Mouse (Mus musculus) CD4-positive naive resting alpha-beta T cell, adult 76 days (primary cell): Measurements from ENCODE around the gene Ckap2. TPM values are rescaled to one million over a fixed set of nuclear protein-coding genes. Genes with fewer than 3 reads are reported as not detected.

Experiments
- total RNA-seq: library from RNA; stranded (reverse); gene quantifications from one replicate; pipeline ENCODE4 v1.2.4, GENCODE M21; 2023

Ckap2 gene
- 3.2 TPM for total RNA-seq

DNA sequence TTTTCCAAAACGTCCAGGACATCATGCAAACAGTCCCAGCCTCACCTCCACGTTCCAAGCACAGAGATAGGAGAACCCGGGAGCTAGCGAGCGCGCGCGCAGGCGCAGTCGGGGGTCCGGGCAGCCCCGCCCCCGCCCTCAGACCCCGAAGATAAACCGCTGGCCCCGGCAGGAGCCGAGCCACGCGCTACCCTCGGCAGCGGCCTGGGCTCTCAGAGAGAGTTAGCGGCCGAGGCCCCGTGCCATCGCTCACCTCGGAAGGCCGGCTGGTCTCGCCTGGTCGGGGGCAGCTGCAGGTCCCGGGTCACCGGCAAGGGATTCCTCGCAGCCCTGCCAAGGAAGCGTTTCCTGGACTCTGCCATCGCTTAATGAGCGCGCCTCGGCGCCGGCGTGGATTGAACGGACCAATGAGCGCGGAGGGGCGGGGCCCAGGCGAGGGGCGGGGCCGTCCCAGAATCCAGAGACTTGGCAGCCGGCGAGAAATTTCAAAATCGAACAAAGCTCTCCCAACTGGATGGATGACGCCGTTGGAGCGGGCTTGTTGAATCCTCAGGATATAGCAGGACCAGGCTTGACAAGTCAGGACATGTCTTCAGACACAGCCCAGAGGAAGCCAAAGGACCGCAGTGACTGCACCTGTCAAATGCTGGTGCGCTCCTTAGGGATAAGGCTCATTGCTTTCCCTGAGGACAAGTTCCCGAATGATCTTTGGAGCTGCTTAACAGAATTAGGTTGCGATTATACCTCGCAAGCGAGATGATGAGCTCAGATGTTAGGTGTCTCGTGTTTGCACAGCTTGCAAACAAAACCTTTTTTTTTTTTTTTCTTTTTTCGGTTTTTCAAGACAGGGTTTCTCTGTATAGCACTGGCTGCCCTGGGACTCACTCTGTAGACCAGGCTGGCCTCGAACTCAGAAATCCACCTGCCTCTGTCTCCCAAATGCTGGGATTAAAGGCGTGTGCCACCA lies at the start of gene Ckap2:
Ckap2 (minus strand) TSS at position 389 of the 967 bp plus-strand sequence.

DNA sequence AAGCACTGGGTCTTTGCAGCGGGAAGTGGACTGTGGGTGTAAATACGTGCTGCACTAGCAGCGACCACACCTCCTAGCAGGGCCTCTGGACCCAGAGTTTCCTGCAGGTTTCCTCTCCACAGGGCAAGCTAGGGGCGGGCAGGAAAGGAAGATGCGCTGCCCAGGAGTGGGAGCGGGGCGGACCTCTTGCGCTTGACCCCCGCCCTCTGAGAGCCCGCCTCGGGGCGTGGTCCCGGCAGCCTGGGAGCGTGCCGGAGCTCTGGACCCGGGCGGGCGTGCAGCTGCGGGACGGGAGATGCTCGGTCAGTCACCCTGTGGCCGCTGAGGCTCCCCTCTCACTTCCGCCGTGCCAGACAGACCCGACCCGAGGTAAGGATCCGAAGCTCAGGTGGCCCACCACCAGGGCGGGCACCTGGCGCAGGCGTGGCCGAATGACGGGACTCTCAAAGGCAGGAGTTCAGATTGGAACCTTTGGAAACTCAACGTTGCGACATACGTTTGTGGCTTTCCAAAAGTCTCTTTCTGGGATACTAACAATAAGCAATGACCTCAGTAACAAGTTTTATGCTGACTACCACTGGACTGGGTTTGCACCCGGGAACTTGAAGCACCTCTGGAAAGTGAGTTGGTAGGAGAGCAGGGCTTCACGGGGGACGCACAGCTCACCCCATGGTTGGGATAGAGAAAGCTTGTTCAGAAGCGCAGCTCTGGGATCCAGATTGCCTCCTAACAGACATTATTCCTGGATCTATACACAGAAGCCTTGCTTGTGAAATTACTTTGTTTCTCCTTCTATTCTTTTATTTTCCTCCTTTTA lies 41.6 kb upstream of the Ckap2 start, which contains the start of gene Thsd1:
Thsd1 (plus strand) TSS at position 253 of the 817 bp plus-strand sequence.

DNA sequence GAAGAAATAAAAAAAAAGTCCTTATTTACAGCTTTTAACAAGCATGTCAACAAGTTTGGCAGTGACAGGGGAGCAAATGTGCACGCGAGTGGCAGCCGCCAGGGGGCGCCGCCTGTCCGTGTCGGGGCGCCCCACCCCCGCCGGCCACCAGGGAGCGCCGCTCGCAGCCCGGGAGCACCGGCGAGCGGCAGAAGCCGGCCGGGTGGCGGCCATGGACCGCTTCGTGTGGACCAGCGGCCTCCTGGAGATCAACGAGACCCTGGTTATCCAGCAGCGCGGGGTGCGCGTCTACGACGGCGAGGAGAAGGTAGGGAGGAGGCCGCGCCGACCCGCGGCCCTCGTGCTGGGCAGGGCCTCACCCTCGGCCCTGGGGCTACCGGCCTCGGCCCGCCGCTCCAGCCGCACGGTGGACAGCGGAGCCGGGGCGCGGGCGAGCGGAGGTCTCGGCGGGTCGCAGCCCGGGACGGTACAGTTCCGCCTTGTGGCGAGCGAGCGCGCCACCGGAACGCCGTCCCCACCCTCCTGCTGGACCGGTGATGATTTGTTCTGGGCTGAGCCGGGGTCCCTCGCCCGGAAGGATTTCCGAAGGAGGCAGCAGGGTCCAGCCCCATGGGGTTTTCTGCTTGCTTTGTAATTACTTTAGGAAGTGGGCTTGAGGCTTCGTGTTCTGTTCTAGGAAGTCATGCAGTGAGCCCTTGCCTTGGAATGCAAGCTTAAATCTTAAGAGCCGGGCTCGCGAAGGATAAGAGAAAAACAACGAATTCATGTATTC lies 7.2 kb upstream of the Ckap2 start, which contains the start of gene Vps36:
Vps36 (plus strand) TSS at position 150 of the 772 bp plus-strand sequence.

DNA sequence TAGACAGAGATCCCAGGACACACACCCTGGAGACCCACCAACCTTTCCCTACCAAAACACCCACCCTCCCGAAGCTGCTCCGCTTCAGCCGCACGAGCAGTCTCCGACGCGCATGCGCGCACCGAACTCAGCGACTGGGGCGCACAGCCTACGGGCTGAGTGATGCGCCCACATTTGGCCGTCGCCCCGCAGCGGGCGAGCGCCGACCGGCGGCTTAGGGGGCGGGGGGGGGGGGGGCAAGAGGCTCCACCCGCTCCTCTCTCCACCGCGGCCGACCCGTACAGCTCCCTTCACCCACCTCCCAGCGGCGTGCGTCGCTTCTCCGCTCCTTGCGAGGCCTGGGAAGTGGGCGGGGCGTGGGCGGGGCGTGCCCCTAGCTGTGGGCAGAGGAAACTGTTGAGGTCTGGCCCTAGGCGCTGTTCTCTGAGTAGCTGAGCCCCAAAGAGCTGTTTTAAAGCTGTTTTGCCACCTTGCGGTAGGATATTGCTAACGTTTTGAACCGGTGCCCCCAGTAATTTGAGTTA lies 19.5 kb downstream of the Ckap2 start, which contains the start of gene Nek3:
Nek3 (minus strand) TSS at position 356 of the 524 bp plus-strand sequence.

DNA sequence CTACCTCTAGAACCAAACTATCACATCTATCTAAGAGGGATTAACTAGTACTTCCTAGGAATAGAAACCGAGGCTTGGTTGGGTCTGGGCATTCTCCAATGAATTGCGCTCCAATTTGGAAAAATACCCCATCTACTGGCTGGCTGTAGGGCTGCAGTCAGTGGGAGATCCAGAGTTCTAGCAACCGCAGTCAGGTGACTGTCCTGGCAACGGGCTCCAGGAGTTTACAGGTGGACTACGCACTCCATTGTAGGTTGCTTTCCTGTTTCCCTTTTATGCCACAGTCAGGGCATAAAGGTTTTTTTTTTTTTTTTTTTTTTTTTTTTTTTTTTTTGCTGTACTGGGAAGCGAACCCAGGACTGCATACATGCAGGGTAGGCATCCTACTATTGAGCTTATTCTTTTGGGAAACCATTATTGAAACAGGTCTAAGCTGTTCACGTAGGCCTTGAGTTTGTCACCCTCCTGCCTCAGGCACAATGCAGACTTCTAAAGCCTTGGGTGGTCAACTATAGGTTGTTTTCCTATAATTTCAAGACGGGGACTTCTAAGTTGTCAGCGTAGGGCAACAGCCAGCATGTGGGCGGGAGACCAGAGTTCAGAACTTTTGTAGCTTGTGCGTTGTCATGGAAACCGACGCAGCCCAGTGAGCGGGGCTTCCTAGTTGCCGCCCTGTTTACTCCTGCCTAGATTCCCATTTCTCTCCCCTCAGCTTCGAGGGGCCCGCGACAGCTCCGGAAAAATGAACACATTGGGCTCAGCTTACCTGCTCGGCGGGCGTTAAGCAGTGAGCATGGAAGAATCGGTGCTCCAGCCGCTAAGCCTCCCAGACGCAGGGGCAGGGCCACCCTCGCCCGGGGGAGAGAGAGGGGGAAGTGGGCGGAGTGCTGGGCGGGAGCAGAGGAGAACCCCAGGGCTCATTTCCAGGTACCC lies 61.1 kb downstream of the Ckap2 start, which contains the start of gene Nek5:
Nek5 (minus strand) TSS at position 834 of the 933 bp plus-strand sequence.

Other genes starting within 250 kb of the Ckap2 start
- not detected for gene Defb35, start 247.5 kb downstream of the Ckap2 start, total RNA-seq
- gene Defb13, start 239.1 kb downstream of the Ckap2 start, total RNA-seq: not detected
- gene Fam90a1a, start 227.1 kb downstream of the Ckap2 start, total RNA-seq: not detected
- not detected for gene Ccdc70, start 216.0 kb downstream of the Ckap2 start, total RNA-seq
- gene Atp7b, start 125.5 kb downstream of the Ckap2 start, total RNA-seq: 0.23 TPM
- 21.7 TPM for gene Alg11, start 125.1 kb downstream of the Ckap2 start, total RNA-seq
- gene Nek5, start 60.8 kb downstream of the Ckap2 start, total RNA-seq: not detected
- gene Nek3, start 19.4 kb downstream of the Ckap2 start, total RNA-seq: 4.0 TPM
- 23.8 TPM for gene Vps36, start 7.0 kb upstream of the Ckap2 start, total RNA-seq
- 0.64 TPM for gene Thsd1, start 41.5 kb upstream of the Ckap2 start, total RNA-seq
- not detected for gene Tpte, start 97.6 kb upstream of the Ckap2 start, total RNA-seq
- gene Slc25a15, start 212.8 kb upstream of the Ckap2 start, total RNA-seq: 5.1 TPM
- 13.4 TPM for gene Mrps31, start 225.5 kb upstream of the Ckap2 start, total RNA-seq